Mouse (Mus musculus): ENCODE data around the gene Tedc2.

DNA sequence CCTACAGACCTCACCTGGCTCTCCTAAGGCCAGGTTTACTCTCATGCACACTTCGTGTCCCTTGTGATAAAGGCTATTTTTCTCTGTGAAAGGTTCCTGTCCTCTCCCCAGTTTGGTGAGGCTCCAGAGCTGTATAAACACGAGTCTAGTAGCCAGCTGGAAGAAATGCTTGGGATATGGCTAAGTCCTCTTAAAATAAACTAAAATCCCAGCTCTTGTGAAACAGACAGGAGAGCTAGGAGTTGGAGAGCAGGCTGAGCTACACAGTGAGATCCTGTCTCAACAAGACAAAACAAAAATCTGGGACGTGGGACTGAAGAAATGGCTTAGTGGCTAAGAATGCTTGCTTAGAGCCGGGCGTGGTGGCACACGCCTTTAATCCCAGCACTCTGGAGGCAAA is 7.5 kb downstream of the Tedc2 start:
- no peak for TF ChIP-seq CTCF (IDR thresholded peaks at IDR 0.05 in 2 of 3, conservative IDR thresholded peaks at IDR 0.05 in 1 of 3; ENCODE audit: control insufficient read depth in 1 of 3, insufficient read depth in 1 of 3, low read depth in 2 of 3, low read length in 3 of 3, poor library complexity in 1 of 3, severe bottlenecking in 1 of 3)
- TF ChIP-seq ZC3H11A (IDR thresholded peaks at IDR 0.05; ENCODE audit: low read depth, low read length): no peak

Data from MEL (cell line).